Mouse (Mus musculus) kidney, embryonic 14.5 days (tissue): ENCODE data around the gene Pgap1. TPM values are rescaled to one million over a fixed set of nuclear protein-coding genes. Genes with fewer than 3 reads are reported as not detected.

Experiments
- ATAC-seq: fragments of 200-750 bp; cut with Nextera tagmentation; 2 replicates; pipeline ENCODE4 v1.8.0; 2017; ENCODE audit warnings: moderate number of reproducible peaks, mild to moderate bottlenecking, moderate TSS enrichment, moderate library complexity; ENCODE audit not compliant: low FRiP score, low TSS enrichment
- H3K27ac ChIP-seq: fragments of 300-500 bp; sonication (generic); 2 replicates; pipeline ENCODE4 v1.5.1; 2014; ENCODE audit warnings: low read depth, mild to moderate bottlenecking, low read length, moderate library complexity, mixed read lengths
- H3K27me3 ChIP-seq: fragments of 300-500 bp; sonication (generic); 2 replicates; pipeline ENCODE4 v1.6.1; 2014; ENCODE audit warnings: mild to moderate bottlenecking, low read length; ENCODE audit not compliant: control insufficient read depth, insufficient read depth
- H3K36me3 ChIP-seq: fragments of 300-500 bp; sonication (generic); 2 replicates; pipeline ENCODE4 v1.6.1; 2014; ENCODE audit warnings: low read length, mixed read lengths; ENCODE audit not compliant: control insufficient read depth, insufficient read depth
- H3K4me1 ChIP-seq: fragments of 300-500 bp; sonication (generic); 2 replicates; pipeline ENCODE4 v1.6.1; 2014; ENCODE audit warnings: low read length, mixed read lengths; ENCODE audit not compliant: control insufficient read depth, insufficient read depth
- H3K4me2 ChIP-seq: fragments of 300-500 bp; sonication (generic); replicated peaks from 2 replicates; pipeline ENCODE4 v1.6.1; 2014; ENCODE audit warnings: low read depth, mild to moderate bottlenecking, low read length
- H3K4me3 ChIP-seq: fragments of 300-500 bp; sonication (generic); 2 replicates; pipeline ENCODE4 v1.5.1; 2014; ENCODE audit warnings: mild to moderate bottlenecking, low read length
- H3K9ac ChIP-seq: fragments of 300-500 bp; sonication (generic); 2 replicates; pipeline ENCODE4 v1.6.1; 2014; ENCODE audit warnings: low read depth, mild to moderate bottlenecking, low read length, moderate library complexity
- H3K9me3 ChIP-seq: fragments of 300-500 bp; sonication (generic); 2 replicates; pipeline ENCODE4 v1.6.1; 2016; ENCODE audit warnings: low read length; ENCODE audit not compliant: control insufficient read depth
- WGBS: fragments of 180-500 bp; shearing (Covaris S2); extraction: QIAGEN DNeasy Blood & Tissue Kit; methylation state at CpG from one replicate; pipeline ENCODE4 v1.1.7; 2014; 5-methylcytosine and 5-hydroxymethylcytosine counted together
- polyA plus RNA-seq: library from polyadenylated mRNA; unstranded; fragments of >200 nt; fragmentation: Nextera tagmentation; extraction: Ambion mirVana; gene quantifications from 2 replicates; pipeline ENCODE4 v1.2.1, GENCODE M21; 2014

Pgap1 gene
- polyA plus RNA-seq, 1 experiment from 2014 or later = 13.5 TPM

- Histone ChIP-seq H3K9ac (no peak overlapping the region), H3K27ac (no peak overlapping the region), H3K36me3 (no peaks in the 10 kb centered on the region; the same call in 1 of the 2 replicates), H3K27me3 (no peaks in the 10 kb centered on the region), H3K9me3 (no peaks in the 10 kb centered on the region), H3K4me2 (no peak overlapping the region), H3K4me3 (no peak overlapping the region), H3K4me1 (no peaks in the 10 kb centered on the region)
- WGBS = 93% methylated on average over 9 of the region's 9 CpGs
- no peak for ATAC-seq
Measured at GRCm38 (mm10) chr1:54545200-54545599, 12.3 kb downstream of the Pgap1 start.

GRCm38 (mm10) chr1:54542920-54543319 lies 14.6 kb downstream of the Pgap1 start:
- Histone ChIP-seq H3K27me3 (no peaks in the 10 kb centered on the region), H3K27ac (no peak overlapping the region), H3K36me3 (no peaks in the 10 kb centered on the region; the same call in 1 of the 2 replicates), H3K4me2 (no peak overlapping the region), H3K4me1 (no peaks in the 10 kb centered on the region), H3K9ac (no peak overlapping the region), H3K9me3 (no peaks in the 10 kb centered on the region), H3K4me3 (no peak overlapping the region)
- no peak for ATAC-seq
- WGBS = 87% methylated on average over 2 of the region's 2 CpGs

- 53% methylated on average over 6 of the region's 6 CpGs for WGBS
- Histone ChIP-seq H3K9me3 (no peaks in the 10 kb centered on the region), H3K27me3 (no peaks in the 10 kb centered on the region), H3K4me3 (no peak overlapping the region), H3K27ac (no peak overlapping the region), H3K36me3 (peaks cover 4% of the 10 kb centered on the region; the same call in 1 of the 2 replicates), H3K4me1 (no peaks in the 10 kb centered on the region), H3K9ac (no peak overlapping the region), H3K4me2 (no peak overlapping the region)
- no peak for ATAC-seq
Measured at GRCm38 (mm10) chr1:54531170-54531569, 26.3 kb downstream of the Pgap1 start.

DNA sequence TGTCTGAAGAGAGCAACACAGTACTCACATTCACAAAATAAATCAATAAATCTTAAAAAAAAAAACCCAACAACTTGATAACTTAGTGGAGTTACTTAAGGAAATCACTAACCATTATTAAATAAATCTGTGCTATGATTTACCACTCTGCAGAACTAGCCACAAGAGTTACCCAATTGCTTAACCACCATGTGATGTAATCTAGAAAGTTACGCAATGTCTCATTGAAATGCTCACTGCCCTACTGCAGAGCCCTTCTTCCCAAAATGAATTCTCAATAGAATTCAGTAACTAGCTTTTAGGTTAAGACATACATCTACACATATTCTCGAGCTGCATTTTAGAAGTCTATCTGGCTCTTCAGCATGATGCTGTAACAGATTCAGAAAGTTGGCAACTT lies 33.8 kb downstream of the Pgap1 start:
- Histone ChIP-seq H3K27ac (no peak overlapping the region), H3K4me3 (no peak overlapping the region), H3K9ac (no peak overlapping the region), H3K4me2 (no peak overlapping the region), H3K4me1 (no peaks in the 10 kb centered on the region), H3K9me3 (no peaks in the 10 kb centered on the region), H3K36me3 (peaks cover 4% of the 10 kb centered on the region; the same call in 1 of the 2 replicates), H3K27me3 (no peaks in the 10 kb centered on the region)
- 94% methylated on average over 2 of the region's 2 CpGs for WGBS
- no peak for ATAC-seq

DNA sequence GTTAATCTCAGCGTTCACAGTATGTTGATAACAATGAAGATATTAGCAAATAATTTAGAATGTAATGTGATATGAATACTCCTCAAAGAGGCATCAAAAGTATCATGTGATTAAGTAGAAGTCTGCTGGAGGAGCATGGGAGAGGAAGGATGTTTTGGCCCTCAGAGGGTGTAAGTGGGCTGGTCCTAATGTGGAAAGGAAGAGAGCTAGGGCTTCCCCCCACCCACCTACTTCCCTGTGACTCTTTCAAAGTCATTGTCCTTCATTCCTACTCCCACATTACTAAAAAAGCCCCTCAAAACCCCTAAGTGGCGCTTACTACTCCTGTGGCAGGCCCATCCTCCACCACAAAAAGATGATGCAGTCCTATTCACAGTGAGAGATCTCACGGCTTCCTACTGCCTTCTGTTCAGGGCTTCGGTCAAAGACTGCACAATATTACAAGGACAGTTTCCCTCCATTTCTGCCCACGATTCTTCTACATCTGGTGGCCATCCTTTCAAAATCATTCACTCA lies 37.4 kb downstream of the Pgap1 start:
- H3K9ac ChIP-seq = no peak overlapping the region
- H3K4me1 ChIP-seq = no peaks in the 10 kb centered on the region
- no peaks in the 10 kb centered on the region for H3K27me3 ChIP-seq
- ATAC-seq = no peak
- H3K9me3 ChIP-seq = no peaks in the 10 kb centered on the region
- H3K27ac ChIP-seq = no peak overlapping the region
- no peak overlapping the region for H3K4me3 ChIP-seq
- WGBS = 90% methylated on average over 5 of the region's 5 CpGs
- no peaks in the 10 kb centered on the region for H3K36me3 ChIP-seq
- H3K4me2 ChIP-seq = no peak overlapping the region

DNA sequence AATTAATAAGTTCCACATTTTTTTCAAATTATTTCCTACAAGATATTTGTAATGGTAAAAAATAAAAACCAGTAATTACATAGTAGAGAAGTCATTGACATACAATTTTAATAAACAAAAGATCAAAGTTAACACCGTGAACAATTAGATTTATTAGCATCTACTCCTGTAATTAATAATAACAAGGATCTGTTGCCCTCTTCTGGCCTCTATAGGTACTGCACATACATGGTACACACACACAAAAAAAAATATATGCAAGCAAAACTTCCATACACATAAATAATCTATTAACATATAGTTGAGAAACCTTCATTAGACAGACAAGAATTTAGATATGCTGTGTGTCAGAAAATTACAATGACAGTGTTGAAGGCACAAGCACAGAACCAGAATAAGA lies 43.6 kb downstream of the Pgap1 start:
- Histone ChIP-seq H3K27ac (no peak overlapping the region), H3K4me2 (no peak overlapping the region), H3K4me3 (no peak overlapping the region), H3K27me3 (no peaks in the 10 kb centered on the region), H3K36me3 (no peaks in the 10 kb centered on the region), H3K9ac (no peak overlapping the region), H3K4me1 (no peaks in the 10 kb centered on the region), H3K9me3 (peaks cover 3% of the 10 kb centered on the region; the same call in 1 of the 2 replicates)
- WGBS = 88% methylated on average over 1 of the region's 1 CpGs
- ATAC-seq = no peak

DNA sequence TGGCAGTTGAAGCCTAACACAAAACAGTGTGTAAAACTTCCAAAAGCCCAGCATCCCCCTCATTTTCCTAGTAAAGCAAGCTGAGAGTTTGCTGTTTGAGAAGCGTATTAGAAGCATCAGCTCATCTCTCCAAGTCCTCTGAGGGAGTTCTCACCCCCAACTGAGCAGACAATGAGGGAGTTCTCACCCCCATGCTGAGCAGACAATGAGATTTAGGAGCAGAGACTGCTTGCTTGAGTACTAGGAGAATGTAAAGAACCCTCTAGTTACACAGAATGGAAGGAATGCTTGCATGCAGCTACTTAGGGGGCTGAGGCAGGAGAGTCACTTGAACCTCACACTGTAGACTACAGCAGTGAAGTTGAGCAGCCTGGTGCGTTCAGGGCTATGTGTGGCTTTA lies 59.0 kb downstream of the Pgap1 start:
- Histone ChIP-seq H3K9me3 (no peaks in the 10 kb centered on the region), H3K27me3 (no peaks in the 10 kb centered on the region), H3K9ac (no peak overlapping the region), H3K36me3 (no peaks in the 10 kb centered on the region), H3K4me2 (no peak overlapping the region), H3K4me3 (no peak overlapping the region), H3K27ac (no peak overlapping the region), H3K4me1 (no peaks in the 10 kb centered on the region)
- 86% methylated on average over 2 of the region's 2 CpGs for WGBS
- no peak for ATAC-seq

DNA sequence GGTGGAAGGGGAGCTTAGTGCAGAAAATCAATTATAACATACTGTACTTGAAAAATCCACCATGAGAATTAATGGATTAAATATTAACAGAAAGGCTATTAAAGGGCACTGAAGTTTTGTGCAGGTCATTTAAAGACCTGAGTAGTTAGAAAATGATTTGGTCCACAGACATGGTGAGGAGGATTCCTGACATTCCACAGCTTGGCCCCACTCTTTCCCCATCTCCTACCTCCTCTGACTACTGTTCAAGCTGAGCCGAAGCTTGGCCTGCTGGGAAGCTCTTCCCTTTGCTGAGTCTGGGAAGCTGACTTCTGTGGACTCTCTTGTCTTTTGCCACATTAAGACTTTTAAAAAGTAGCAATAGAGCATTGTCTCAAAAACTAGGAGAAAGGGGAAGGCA lies 61.2 kb downstream of the Pgap1 start:
- Histone ChIP-seq H3K36me3 (no peaks in the 10 kb centered on the region; the same call in 1 of the 2 replicates), H3K9ac (no peak overlapping the region), H3K27me3 (no peaks in the 10 kb centered on the region), H3K9me3 (no peaks in the 10 kb centered on the region), H3K4me3 (no peak overlapping the region), H3K4me1 (no peaks in the 10 kb centered on the region), H3K4me2 (no peak overlapping the region), H3K27ac (no peak overlapping the region)
- ATAC-seq = no peak
- WGBS = 63% methylated on average over 1 of the region's 1 CpGs

DNA sequence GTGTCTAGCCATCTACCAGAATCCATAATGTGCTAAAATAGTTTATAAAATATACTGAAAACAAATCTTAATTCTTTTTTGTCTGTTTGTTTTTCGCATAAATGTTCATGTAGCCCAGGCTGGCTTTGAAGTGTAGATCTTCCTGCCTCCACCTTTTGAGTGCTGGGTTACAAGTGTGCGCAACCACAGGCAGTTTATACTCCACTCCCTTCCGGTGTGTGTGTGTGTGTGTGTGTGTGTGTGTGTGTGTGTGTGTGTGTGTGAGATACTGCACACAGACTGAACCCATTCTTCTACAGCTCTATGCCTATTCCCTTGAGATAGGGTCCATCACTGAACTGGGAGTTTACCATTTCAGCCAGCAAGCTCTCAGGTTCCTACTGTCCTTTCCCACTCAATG lies 64.0 kb downstream of the Pgap1 start:
- WGBS = 94% methylated on average over 3 of the region's 3 CpGs
- Histone ChIP-seq H3K27me3 (no peaks in the 10 kb centered on the region), H3K9me3 (no peaks in the 10 kb centered on the region), H3K36me3 (no peaks in the 10 kb centered on the region; the same call in 1 of the 2 replicates), H3K4me3 (no peak overlapping the region), H3K4me2 (no peak overlapping the region), H3K9ac (no peak overlapping the region), H3K4me1 (no peaks in the 10 kb centered on the region), H3K27ac (no peak overlapping the region)
- ATAC-seq = no peak
